Comparison of ENCODE assay signal across 34 mouse cellular contexts in the genomic region with DNA sequence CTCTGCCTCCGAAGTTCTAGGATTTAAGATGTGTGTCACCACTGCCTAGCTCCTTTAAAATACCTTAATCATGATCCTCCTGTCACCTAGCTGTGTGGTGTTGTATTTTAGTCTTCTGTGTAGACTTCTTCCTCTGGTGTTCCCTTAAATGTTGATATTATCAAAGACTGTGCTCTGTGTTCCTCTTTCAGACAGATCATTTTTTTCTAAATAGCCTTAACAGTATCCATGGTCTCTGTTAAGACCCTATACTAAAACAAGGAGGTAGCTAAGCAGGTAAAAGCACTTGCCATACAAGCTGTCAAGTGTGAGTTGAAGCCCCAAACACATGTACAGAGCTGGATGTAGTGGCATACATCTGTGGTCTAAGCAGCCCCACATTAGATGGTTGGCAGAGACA.
"Had no signal": no experiment of that assay in that cellular context is flagged by ENCODE, and none has a peak within 500 bp of the region (broad histone marks: within the 10 kb centered on the region; RNA-seq: fewer than 3 reads in every experiment).

No protein-coding gene starts in this region.

- DNase-seq: heart, postnatal 10 days; heart, postnatal 14 days; heart, postnatal 36 days; heart, postnatal 4 days; kidney, adult 11 months; kidney, adult 18-20 months; kidney, adult 2 months; kidney, adult 8-10 months; kidney, adult 9 months; kidney, postnatal 10 days; kidney, postnatal 25 days; kidney, postnatal 36 days; kidney, postnatal 4 days; layer of hippocampus, adult 9-11 months; layer of hippocampus, postnatal 36 days had no signal

- H3K27ac ChIP-seq: heart, embryonic 10.5 days; heart, embryonic 13.5 days; heart, embryonic 15.5 days; hindbrain, embryonic 10.5 days; hindbrain, embryonic 12.5 days; hindbrain, embryonic 13.5 days; hindbrain, embryonic 14.5 days; hindbrain, embryonic 15.5 days; hindbrain, postnatal 0 days; intestine, embryonic 15.5 days; kidney, embryonic 15.5 days; kidney, postnatal 0 days; layer of hippocampus, adult 2 months; left cerebral cortex, adult 2 months had no signal

- ATAC-seq: hindbrain, embryonic 16.5 days; hindbrain, postnatal 0 days; inflammation-experienced regulatory T-cells, adult 6 months; intestine, embryonic 15.5 days; intestine, embryonic 16.5 days; intestine, postnatal 0 days had no signal

- H3K9me3 ChIP-seq: heart, embryonic 10.5 days; heart, embryonic 12.5 days; heart, embryonic 13.5 days; heart, embryonic 15.5 days; hindbrain, embryonic 10.5 days; hindbrain, embryonic 12.5 days; hindbrain, embryonic 13.5 days; hindbrain, embryonic 15.5 days; intestine, embryonic 15.5 days; kidney, embryonic 15.5 days had no signal

- H3K9ac ChIP-seq: heart, embryonic 12.5 days; heart, embryonic 13.5 days; heart, embryonic 15.5 days; hindbrain, embryonic 12.5 days; hindbrain, embryonic 13.5 days; hindbrain, embryonic 14.5 days; hindbrain, embryonic 15.5 days; intestine, embryonic 15.5 days; kidney, embryonic 15.5 days had no signal

- H3K27me3 ChIP-seq: heart, embryonic 12.5 days; heart, embryonic 13.5 days; heart, embryonic 15.5 days; hindbrain, embryonic 12.5 days; hindbrain, embryonic 13.5 days; hindbrain, embryonic 15.5 days; intestine, embryonic 15.5 days; kidney, embryonic 15.5 days had no signal

- H3K4me3 ChIP-seq: heart, embryonic 10.5 days; heart, embryonic 12.5 days; heart, embryonic 13.5 days; heart, embryonic 15.5 days; hindbrain, embryonic 10.5 days; hindbrain, embryonic 12.5 days; hindbrain, embryonic 13.5 days; hindbrain, embryonic 15.5 days; intestine, embryonic 15.5 days; kidney, embryonic 15.5 days; layer of hippocampus, adult 2 months; left cerebral cortex, adult 2 months had no signal

- H3K4me1 ChIP-seq: heart, embryonic 10.5 days; heart, embryonic 12.5 days; heart, embryonic 13.5 days; heart, embryonic 15.5 days; hindbrain, embryonic 10.5 days; hindbrain, embryonic 12.5 days; hindbrain, embryonic 13.5 days; hindbrain, embryonic 15.5 days; intestine, embryonic 15.5 days; kidney, embryonic 15.5 days had no signal
